Mouse (Mus musculus): ENCODE data around the gene Clcn1. TPM values are rescaled to one million over a fixed set of nuclear protein-coding genes. Genes with fewer than 3 reads are reported as not detected.

Gene Clcn1
- polyA plus RNA-seq, 2 experiments = 0.61 to 1.9 TPM

- H3K27ac ChIP-seq (replicated peaks; ENCODE audit: low read depth, low read length) = no peak overlapping the region
- no peak overlapping the region for H3K9ac ChIP-seq (ENCODE audit: low read depth, low read length, severe bottlenecking)
- TF ChIP-seq POLR2A (IDR thresholded peaks at IDR 0.05; ENCODE audit: borderline replicate concordance, extremely low read depth, insufficient read depth, insufficient read length) = no peak
- no peak overlapping the region for H3K4me3 ChIP-seq (replicated peaks; ENCODE audit: low read length)
- no peaks in the 10 kb centered on the region for H3K27me3 ChIP-seq (ENCODE audit: control insufficient read depth, insufficient read depth, low read length)
- 97% methylated on average over 1 of the region's 1 CpGs for WGBS
- ATAC-seq (ENCODE audit: low FRiP score, low read depth) (no peak), DNase-seq (ENCODE audit: low spot score) (no peak)
- H3K4me2 ChIP-seq (replicated peaks; ENCODE audit: low read depth, low read length, severe bottlenecking) = no peak overlapping the region
- H3K4me1 ChIP-seq (ENCODE audit: control insufficient read depth, insufficient read depth, low read length) = peaks cover 5% of the 10 kb centered on the region; the same call in 1 of the 2 replicates
- H3K36me3 ChIP-seq (ENCODE audit: control insufficient read depth, insufficient read depth, low read length) = no peaks in the 10 kb centered on the region
- no peaks in the 10 kb centered on the region for H3K9me3 ChIP-seq (ENCODE audit: control insufficient read depth, low read length)
Observed at GRCm38 (mm10) chr6:42247981-42248380, 38.5 kb upstream of the Clcn1 start.

GRCm38 (mm10) chr6:42251791-42252190, 34.7 kb upstream of the Clcn1 start:
- DNase-seq (ENCODE audit: low spot score) (no peak), ATAC-seq (ENCODE audit: low FRiP score, low read depth) (no peak)
- no peak overlapping the region for H3K27ac ChIP-seq (replicated peaks; ENCODE audit: low read depth, low read length)
- H3K4me3 ChIP-seq (replicated peaks; ENCODE audit: low read length) = no peak overlapping the region
- TF ChIP-seq POLR2A (IDR thresholded peaks at IDR 0.05; ENCODE audit: borderline replicate concordance, extremely low read depth, insufficient read depth, insufficient read length) = no peak
- no peak overlapping the region for H3K4me2 ChIP-seq (replicated peaks; ENCODE audit: low read depth, low read length, severe bottlenecking)
- WGBS = 82% methylated on average over 4 of the region's 4 CpGs
- H3K36me3 ChIP-seq (ENCODE audit: control insufficient read depth, insufficient read depth, low read length) = no peaks in the 10 kb centered on the region
- H3K9ac ChIP-seq (ENCODE audit: low read depth, low read length, severe bottlenecking) = no peak overlapping the region
- H3K9me3 ChIP-seq (ENCODE audit: control insufficient read depth, low read length) = no peaks in the 10 kb centered on the region
- no peaks in the 10 kb centered on the region for H3K27me3 ChIP-seq (ENCODE audit: control insufficient read depth, insufficient read depth, low read length)
- no peaks in the 10 kb centered on the region for H3K4me1 ChIP-seq (ENCODE audit: control insufficient read depth, insufficient read depth, low read length)

- 75% methylated on average over 2 of the region's 2 CpGs for WGBS
- H3K4me2 ChIP-seq (replicated peaks; ENCODE audit: low read depth, low read length, severe bottlenecking) = no peak overlapping the region
Observed at GRCm38 (mm10) chr6:42253103-42253502, 33.4 kb upstream of the Clcn1 start.

GRCm38 (mm10) chr6:42257303-42257863, 29.1 kb upstream of the Clcn1 start:
- ATAC-seq (ENCODE audit: low FRiP score, low read depth) (no peak), DNase-seq (ENCODE audit: low spot score) (peak; percentile 24)
- no peak for TF ChIP-seq POLR2A (IDR thresholded peaks at IDR 0.05; ENCODE audit: borderline replicate concordance, extremely low read depth, insufficient read depth, insufficient read length)
- 16% methylated on average over 11 of the region's 11 CpGs for WGBS
- Histone ChIP-seq H3K27me3 (ENCODE audit: control insufficient read depth, insufficient read depth, low read length) (no peaks in the 10 kb centered on the region), H3K27ac (replicated peaks; ENCODE audit: low read depth, low read length) (no peak overlapping the region), H3K9me3 (ENCODE audit: control insufficient read depth, low read length) (no peaks in the 10 kb centered on the region), H3K4me3 (replicated peaks; ENCODE audit: low read length) (no peak overlapping the region), H3K4me2 (replicated peaks; ENCODE audit: low read depth, low read length, severe bottlenecking) (no peak overlapping the region; the same call in 1 of the 2 replicates), H3K4me1 (ENCODE audit: control insufficient read depth, insufficient read depth, low read length) (no peaks in the 10 kb centered on the region), H3K9ac (ENCODE audit: low read depth, low read length, severe bottlenecking) (no peak overlapping the region), H3K36me3 (ENCODE audit: control insufficient read depth, insufficient read depth, low read length) (no peaks in the 10 kb centered on the region)

More at GRCm38 (mm10) chr6:42253103-42253502, 33.4 kb upstream of the Clcn1 start:
- H3K4me3 ChIP-seq (replicated peaks; ENCODE audit: low read length) = no peak overlapping the region
- TF ChIP-seq POLR2A (IDR thresholded peaks at IDR 0.05; ENCODE audit: borderline replicate concordance, extremely low read depth, insufficient read depth, insufficient read length) = no peak
- no peaks in the 10 kb centered on the region for H3K27me3 ChIP-seq (ENCODE audit: control insufficient read depth, insufficient read depth, low read length)
- DNase-seq (ENCODE audit: low spot score) = no peak
- no peaks in the 10 kb centered on the region for H3K9me3 ChIP-seq (ENCODE audit: control insufficient read depth, low read length)
- H3K9ac ChIP-seq (ENCODE audit: low read depth, low read length, severe bottlenecking) = no peak overlapping the region
- no peak for ATAC-seq (ENCODE audit: low FRiP score, low read depth)
- H3K36me3 ChIP-seq (ENCODE audit: control insufficient read depth, insufficient read depth, low read length) = no peaks in the 10 kb centered on the region
- H3K27ac ChIP-seq (replicated peaks; ENCODE audit: low read depth, low read length) = no peak overlapping the region
- no peaks in the 10 kb centered on the region for H3K4me1 ChIP-seq (ENCODE audit: control insufficient read depth, insufficient read depth, low read length)

- no peak overlapping the region for H3K27ac ChIP-seq (replicated peaks; ENCODE audit: low read depth, low read length)
- no peak overlapping the region for H3K4me2 ChIP-seq (replicated peaks; ENCODE audit: low read depth, low read length, severe bottlenecking)
- TF ChIP-seq POLR2A (IDR thresholded peaks at IDR 0.05; ENCODE audit: borderline replicate concordance, extremely low read depth, insufficient read depth, insufficient read length) = no peak
- 51% methylated on average over 6 of the region's 6 CpGs for WGBS
- DNase-seq (ENCODE audit: low spot score) (no peak), ATAC-seq (ENCODE audit: low FRiP score, low read depth) (no peak)
- H3K36me3 ChIP-seq (ENCODE audit: control insufficient read depth, insufficient read depth, low read length) = no peaks in the 10 kb centered on the region
- H3K27me3 ChIP-seq (ENCODE audit: control insufficient read depth, insufficient read depth, low read length) = no peaks in the 10 kb centered on the region
- H3K4me1 ChIP-seq (ENCODE audit: control insufficient read depth, insufficient read depth, low read length) = 0 out of 2 replicates have a peak, but pooled peaks cover 2% of the 10 kb centered on the region
- no peak overlapping the region for H3K9ac ChIP-seq (ENCODE audit: low read depth, low read length, severe bottlenecking)
- no peaks in the 10 kb centered on the region for H3K9me3 ChIP-seq (ENCODE audit: control insufficient read depth, low read length)
- no peak overlapping the region for H3K4me3 ChIP-seq (replicated peaks; ENCODE audit: low read length)
Observed at GRCm38 (mm10) chr6:42260430-42260829, 26.1 kb upstream of the Clcn1 start.

All from limb, embryonic 14.5 days (tissue).